Mouse (Mus musculus) hematopoietic stem cell, adult 5-6 weeks (primary cell): ENCODE results near the gene Hist3h2ba. TPM values are rescaled to one million over a fixed set of nuclear protein-coding genes. Genes with fewer than 3 reads are reported as not detected.

ENCODE experiments used
- ATAC-seq, 2 experiments: fragments of 125-278 bp in 1 of 2; replicated peaks in 1 of 2; 2 replicates each; pipeline ENCODE4 v1.8.0; 2016 to 2017; ENCODE audit warnings: inconsistent platforms in 2 of 2, mild to moderate bottlenecking in 2 of 2, moderate number of reproducible peaks in 2 of 2, low read depth in 1 of 2, moderate TSS enrichment in 1 of 2; ENCODE audit not compliant: low FRiP score in 2 of 2, poor library complexity in 2 of 2, severe bottlenecking in 2 of 2, insufficient read depth in 1 of 2, low TSS enrichment in 1 of 2
- total RNA-seq: library from RNA; stranded (forward); fragments of 172-1452, 232-1000 nt; gene quantifications from 2 replicates; pipeline ENCODE4 v1.2.3, GENCODE M21; 2017

The Hist3h2ba gene
- total RNA-seq, 1 experiment from 2014 or later = 2.0 TPM

DNA sequence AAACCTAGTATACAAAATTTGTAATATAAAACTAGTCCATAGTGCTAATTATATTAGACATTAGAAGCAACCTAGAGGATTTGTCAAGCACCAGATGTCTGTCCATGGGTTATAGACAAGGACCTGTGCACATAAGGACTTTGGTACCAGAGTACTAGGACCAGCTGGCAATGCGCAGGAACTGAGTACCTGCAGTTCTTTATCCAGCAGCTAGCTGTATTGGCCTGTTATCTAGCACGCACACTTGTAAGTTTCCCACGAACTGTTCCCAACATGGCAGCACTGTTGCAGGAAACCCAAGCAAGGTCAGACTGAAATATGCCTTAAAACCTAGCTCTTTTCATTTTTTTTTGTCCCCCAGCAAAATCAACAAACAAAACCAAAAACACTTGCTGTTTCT, 18.5 kb upstream of the Hist3h2ba start:
- ATAC-seq = no peak

DNA sequence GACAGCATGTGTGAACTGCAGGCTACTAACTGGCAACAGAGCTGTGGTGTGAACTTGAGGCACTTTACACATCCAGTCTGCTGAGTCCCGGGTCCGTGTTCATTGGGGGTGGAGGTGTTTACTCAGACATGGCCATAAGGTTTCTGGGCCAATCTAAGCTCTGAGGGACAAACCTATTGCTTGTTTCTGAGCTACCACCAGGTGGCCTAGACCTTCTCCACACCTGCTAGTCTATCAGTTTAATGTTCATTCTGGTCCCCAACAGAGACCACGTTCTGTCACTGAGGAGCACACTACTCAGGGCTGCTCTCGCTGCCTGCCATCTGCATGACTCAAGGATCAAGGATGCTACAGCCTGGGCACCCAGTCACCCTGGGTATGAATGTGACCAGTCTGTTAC, 17.1 kb upstream of the Hist3h2ba start:
- no peak for ATAC-seq

DNA sequence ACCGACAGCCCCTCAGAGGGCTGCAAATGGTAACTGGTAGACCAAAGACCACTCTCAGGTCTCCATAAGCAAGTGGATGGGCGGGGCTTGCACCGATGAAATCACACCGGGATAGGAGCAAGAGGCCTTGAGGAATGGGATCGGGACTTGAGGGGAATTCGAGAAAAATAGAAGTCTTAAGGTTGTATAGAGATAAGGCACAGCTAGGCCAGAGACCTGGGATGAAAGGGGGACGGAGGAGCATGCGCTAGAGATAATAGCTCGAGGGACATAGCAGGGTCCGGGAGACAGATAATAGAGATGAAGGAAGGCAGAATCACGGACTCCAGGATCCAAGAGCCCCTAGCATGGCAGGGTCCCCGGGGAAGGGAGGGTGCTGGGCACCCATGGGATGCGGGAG, 10.8 kb upstream of the Hist3h2ba start:
- ATAC-seq = no peak

DNA sequence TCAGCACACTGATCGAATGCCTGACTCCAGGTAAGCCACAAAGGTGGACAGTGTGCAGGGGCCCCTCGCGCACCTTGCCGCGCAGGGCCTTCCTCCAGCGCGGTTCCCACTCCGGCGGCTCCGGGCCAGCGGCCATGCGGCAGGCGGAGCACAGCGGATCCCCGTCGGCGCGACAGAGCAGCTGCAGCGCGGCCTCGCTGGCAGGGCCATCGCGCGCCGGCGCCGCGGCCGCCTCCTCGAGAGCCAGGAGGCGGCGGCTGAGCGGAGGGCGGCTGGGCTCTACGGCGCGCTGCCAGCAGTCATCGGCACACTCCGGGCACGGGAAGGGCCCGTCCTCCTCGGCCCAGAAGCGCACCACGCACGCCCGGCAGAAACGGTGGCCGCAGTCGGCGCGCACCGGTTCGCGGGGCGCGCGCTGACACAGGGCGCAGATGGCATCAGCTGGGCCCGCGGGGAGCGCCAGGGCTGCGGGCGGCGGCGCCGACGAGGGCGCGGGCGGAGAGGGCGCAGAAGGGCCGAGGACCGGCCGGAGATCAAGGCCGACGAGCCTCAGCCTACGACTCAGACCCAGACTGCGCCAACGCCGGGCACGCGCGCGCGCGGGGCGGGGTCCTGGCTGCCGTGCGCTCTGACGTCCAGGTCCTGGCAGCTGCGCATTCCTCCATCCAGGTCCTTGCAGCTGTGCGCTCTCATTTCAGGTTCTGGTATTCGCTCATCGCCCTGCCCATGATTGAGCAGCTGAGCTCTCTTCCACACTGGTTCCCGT, 10.2 kb upstream of the Hist3h2ba start, which contains the start of gene Rnf187:
Rnf187 (minus strand) TSS at position 595 of the 766 bp plus-strand sequence.
- ATAC-seq = peak; percentile 93 to 94

DNA sequence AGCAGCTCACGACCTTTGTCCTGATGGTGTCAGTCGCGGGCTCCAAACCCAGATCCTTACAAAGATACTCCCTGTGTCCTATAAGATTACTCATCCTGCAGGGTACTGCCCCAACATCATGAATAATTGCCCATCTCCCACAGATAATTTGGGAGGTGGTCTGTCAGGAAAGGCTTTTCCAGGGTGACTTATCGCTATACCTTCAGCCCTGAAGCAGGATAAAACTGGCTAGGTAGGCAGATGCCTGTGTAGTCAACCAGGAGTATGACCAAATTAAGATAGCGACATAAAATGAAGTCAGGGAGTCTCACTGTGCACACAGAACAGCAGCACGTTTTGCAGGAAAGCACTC, 9.7 kb upstream of the Hist3h2ba start:
- no peak for ATAC-seq

DNA sequence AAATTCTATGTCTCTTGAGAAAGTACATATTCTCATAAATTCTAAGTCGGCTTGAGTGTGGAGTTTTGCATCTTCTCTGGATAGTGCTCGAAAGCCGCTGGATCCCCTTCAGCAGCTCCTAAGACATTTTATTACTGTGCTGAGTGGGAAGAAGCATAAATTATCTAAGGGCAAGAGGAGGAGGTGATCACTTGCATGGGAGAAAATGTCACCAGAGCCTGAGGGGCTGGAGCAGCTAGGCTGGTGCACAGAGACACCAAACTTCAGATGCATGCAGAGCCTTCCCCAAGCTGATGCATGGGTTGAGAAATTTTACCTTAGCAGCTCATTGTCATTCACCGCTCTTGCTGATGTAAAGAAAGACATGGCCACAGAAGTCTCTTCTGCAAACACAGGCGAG, 4.6 kb upstream of the Hist3h2ba start:
- no peak for ATAC-seq

DNA sequence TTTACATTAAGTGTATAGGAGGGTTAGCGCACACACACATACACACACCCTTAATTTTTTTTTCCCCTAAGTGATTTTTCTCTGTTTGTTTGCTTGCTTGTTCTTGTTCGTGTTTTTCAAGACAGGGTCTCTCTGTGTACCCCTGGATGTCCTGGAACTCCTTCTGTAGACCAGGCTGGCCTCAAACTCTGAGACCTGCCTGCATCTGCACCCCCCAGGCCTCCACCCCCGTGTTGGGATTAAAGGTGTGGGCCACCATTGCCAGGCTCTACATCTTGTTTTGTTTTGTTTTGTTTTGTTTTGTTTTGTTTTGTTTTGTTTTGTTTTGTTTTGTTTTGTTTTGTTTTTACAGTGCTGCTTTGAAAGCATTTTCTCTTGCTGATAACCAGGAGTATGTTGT, 1.4 kb upstream of the Hist3h2ba start:
- ATAC-seq = no peak

DNA sequence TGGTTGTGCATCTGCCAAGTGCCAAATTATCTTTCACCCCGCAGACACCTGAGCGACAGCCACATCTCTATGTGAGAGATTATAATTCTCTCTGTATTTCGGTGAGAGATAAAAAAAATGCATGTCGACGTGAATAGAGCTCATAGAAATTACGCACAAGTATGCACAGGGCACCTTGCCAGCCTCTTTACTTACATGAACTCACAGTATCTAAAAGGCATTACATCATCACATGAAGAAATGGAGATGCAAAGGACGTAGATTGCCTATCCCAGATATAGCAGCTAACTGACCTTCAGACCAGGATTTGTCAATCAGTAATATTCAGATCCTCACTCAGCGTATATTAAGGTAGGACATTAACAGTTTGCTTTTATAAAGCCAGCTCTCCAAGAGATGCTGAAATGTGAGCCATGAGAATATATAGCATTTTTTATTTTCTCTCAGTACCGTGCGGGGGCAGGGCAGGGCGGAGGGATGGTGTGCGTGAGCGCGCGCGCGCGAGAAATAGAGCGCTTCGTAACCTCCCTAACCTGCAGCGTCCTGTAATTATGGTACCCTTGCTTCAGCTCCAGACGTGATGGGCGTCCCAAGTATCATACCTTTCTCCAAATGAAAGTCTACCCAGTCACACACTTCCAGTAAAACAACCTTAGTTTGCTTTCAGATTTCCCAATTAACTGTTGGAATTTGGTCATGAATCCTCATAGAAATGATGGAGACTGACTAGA, 757 bp upstream of the Hist3h2ba start:
- 0 out of 4 replicates have a peak, but pooled peaks of 1 of the 2 experiments have one; percentile 47 for ATAC-seq

DNA sequence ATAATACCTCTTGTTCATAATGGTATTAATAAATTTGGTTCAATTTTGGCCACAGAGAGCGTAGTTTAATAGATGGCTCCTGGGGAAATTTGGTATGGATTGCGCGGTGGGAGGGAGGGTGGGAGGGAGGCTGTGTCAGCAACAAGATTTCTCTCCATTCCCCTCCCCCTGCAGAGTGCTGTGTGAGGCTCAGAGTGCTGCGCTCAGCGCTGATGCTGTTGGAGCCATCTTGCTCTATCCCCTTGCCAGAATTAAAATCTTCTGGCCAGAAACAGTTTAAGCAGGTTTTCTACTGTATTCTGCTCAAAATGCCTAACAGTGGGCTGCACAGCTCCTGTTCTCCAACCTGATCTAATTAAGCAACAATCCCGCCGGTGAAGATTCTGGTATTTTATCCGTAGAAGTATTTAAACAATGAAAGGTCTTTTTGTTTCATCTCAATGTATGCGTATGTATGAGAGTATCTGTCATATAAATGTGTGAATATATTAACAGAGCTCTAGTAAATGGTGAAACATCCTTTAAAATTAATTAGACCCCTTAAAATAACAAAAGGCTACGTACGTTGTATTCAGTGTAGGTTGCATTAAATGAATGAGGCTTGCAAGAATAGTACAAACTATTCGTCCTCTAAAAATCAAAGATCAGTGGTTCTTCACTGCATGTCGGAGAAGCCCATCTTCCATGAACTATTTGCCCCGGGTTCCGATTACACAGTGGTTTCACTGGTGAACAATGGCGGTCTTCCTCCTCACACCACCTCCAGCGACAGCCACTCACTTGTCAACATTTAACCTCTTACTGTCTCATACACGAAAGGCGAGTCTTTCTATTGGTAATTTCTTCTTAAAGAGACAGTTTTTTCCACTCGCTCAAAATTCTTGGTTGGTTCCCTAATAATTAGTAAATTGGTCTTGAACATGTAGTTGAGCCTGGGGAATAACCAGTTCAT, 1.0 kb downstream of the Hist3h2ba start:
- no peak for ATAC-seq

DNA sequence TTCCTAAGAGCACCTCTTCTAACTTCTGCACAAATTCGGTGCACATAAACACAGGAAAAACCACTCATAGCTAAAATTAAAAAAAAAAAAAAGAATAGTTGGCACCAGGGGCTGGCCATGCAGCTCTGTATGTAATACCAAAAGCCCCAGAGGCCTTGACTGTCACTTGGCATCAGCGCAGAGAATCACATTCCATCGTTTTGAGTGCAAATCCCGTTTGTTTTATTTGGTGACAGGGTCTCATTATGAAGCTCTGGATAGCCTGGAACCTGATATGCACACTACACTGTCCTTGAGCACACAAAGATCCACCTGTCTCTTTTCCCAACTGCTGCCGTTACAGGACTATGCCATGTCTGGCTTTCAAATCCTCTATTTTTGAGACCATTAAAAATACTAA, 2.5 kb downstream of the Hist3h2ba start:
- no peak for ATAC-seq

DNA sequence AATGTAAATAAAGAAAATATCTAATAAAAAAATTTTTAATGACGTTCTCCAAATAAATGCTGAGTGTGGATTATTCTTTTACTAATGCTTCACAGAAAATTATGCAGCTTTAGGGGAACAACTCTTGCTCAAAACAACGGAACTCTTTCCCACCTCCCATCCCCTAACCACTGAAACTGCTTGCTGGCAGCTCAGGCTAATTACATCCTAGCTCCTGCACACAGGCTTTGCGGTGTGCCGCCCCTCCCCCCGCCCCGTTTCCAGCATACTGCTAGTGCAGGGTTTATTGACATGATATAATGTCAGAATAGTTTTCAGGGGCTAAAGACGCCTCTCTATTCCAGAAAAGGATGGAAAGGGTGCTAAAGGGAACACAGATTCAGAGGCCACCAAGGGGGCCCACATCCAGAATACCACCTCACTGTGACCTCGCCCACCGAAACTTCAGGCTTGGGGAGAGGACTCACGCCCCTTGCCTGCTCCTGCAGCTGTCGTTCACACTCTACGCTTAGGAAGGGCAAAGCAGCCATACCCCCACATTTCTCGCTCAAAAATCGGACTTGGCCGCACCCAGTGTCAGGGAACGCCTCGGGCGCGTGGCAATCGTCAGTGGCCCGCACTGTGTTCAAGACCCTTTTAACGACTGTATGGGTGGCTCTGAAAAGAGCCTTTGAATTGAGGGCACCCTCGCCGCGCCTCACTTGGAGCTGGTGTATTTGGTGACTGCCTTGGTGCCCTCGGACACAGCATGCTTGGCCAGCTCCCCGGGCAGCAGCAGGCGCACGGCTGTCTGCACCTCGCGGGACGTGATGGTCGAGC, 4.8 kb downstream of the Hist3h2ba start:
- ATAC-seq = peak in 1 of 2 experiments; percentile 10; a peak in 1 of 4 replicates

DNA sequence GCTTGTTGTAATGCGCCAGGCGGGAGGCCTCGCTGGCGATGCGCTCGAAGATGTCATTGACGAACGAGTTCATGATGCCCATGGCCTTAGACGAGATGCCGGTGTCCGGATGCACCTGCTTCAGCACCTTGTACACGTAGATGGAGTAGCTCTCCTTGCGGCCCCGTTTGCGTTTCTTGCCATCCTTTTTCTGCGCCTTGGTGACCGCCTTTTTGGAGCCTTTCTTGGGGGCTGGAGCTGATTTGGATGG, 5.4 kb downstream of the Hist3h2ba start:
- ATAC-seq = peak; percentile 12 to 23; a peak in 3 of 4 replicates

DNA sequence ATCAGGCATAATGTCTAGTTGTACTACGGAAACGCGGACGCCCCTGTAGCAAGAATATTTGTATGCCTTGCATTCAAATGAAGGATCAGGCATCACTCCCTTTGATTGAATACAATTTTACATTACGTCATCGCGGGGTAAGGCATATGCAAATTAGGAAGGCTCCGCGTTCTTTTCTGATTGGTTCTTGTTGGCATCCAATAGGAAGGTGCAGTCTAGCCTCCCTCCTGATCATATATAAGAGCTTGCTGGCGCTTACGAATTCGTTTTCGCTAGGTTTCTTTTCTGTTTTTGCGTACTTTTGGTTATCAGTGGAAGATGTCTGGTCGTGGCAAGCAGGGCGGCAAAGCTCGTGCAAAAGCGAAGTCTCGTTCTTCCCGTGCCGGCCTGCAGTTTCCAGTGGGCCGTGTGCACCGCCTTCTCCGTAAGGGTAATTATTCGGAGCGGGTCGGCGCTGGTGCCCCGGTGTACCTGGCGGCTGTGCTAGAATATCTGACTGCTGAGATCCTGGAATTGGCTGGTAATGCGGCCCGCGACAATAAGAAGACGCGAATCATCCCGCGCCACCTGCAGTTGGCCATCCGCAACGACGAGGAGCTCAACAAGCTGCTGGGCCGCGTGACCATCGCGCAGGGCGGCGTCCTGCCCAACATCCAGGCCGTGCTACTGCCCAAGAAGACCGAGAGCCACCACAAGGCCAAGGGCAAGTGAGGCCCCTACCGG, 5.9 kb downstream of the Hist3h2ba start, which contains the start of the genes Hist3h2a and Trim17:
Hist3h2a (plus strand) TSS at position 266 of the 723 bp plus-strand sequence.
Trim17 (plus strand) TSS at position 266 of the 723 bp plus-strand sequence.
- peak; percentile 74 to 88 for ATAC-seq

DNA sequence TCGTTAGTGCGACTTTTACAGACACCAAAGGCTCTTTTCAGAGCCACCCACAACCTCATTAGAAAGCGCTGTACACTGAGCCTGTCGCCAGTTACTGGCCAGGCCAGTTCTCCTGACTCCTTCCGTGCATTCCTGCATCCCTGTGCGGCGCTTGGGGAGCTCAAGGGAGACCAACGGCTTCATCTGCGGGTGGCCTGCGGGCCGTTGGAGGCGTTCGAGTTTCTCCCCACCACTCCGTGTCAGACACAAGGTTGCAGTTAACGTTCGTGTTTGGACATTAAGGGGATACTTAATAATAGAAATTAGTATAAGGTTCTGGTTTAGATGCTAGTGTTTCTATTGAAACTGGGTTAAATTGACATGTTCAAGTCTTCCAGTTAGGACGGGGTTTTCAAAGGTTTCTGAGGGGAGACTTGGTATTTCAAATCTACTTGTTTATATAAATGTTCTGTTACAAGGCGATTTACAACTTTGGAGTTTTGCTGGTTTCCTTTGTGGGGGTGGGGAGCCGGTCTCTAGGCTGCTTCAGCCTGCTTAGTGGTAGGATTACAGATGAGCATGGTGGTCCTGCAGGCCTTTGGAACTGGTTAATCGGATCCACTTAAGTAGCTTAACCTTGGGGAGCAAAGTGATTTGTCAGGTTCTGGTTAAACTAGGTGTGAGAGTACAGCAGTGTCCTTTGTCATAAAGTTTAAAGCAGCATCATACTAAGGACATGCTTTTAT, 6.6 kb downstream of the Hist3h2ba start:
- no peak; a peak in 1 of 4 replicates for ATAC-seq

DNA sequence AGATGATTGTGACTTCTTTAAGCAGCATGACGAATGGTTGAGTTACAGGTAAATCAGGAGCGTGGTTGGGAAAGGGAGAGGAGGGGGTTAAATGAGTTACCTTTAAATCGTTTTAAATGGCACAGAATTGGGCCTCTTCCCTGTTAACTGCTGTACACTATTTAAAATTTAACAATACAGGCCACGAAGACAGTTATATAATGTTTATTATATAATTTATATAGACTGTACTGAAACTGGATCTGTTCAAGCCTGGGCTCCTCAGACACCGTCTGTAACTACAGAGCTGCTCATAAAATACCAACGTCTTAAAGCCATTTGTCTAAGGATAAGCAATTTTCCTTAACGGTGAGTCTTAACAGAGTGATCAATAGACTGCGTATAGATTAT, 7.1 kb downstream of the Hist3h2ba start:
- no peak for ATAC-seq
